In the genomic region with DNA sequence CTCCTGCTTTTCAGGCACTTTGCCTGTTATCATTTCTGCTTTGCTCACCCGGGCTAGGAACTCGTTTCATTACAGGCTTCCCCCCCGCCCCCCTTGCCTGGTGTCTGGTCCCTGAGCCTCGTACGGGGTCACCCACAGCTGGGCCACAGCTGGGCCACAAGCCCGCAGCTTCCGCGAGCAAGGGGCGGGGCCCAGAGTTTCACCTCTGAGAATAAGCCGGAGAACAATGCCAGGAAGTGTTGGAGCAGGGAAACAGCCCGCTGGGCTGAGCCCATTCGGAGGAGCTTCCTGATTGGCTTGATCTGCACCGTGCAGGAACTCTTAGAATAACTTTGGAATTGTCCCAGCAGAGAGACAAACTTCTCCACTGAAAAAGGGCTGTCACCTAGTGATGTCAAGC, we compare ENCODE assay signal across 8 mouse cellular contexts. TPM values are rescaled to one million over a fixed set of nuclear protein-coding genes. Genes with fewer than 3 reads are reported as not detected.
DNase-seq lines count a peak whose midpoint lies in the region; ATAC-seq lines count a peak whose summit lies in the region.

No protein-coding gene starts in this region.

- no peaks in the 10 kb centered on the region for H3K9me3 ChIP-seq in liver, embryonic 13.5 days (replicated peaks)
- no peaks in the 10 kb centered on the region for H3K9me3 ChIP-seq in neural tube, embryonic 11.5 days (ENCODE audit: control insufficient read depth, low read length)

- ATAC-seq in liver, embryonic 13.5 days (ENCODE audit: low read depth), result no peak
- ATAC-seq in neural tube, embryonic 11.5 days (ENCODE audit: insufficient read depth, low FRiP score, low TSS enrichment), result 0 out of 2 replicates have a peak, but pooled peaks have one; percentile 10

- no peak overlapping the region for H3K27ac ChIP-seq in liver, embryonic 13.5 days
- H3K27ac ChIP-seq in neural tube, embryonic 11.5 days (ENCODE audit: low read depth, low read length), result no peak overlapping the region

- 0 out of 2 replicates have a peak, but pooled peaks cover 6% of the 10 kb centered on the region for H3K4me1 ChIP-seq in liver, embryonic 13.5 days (replicated peaks)
- no peaks in the 10 kb centered on the region for H3K4me1 ChIP-seq in neural tube, embryonic 11.5 days (ENCODE audit: control insufficient read depth, insufficient read depth, low read length)

- no peaks in the 10 kb centered on the region for H3K36me3 ChIP-seq in liver, embryonic 13.5 days
- H3K36me3 ChIP-seq in neural tube, embryonic 11.5 days (ENCODE audit: control insufficient read depth, insufficient read depth, low read length), result no peaks in the 10 kb centered on the region

- H3K4me3 ChIP-seq in liver, embryonic 13.5 days (replicated peaks), result 0 out of 2 replicates have a peak overlapping the region, but pooled peaks have one; percentile 6
- H3K4me3 ChIP-seq in neural tube, embryonic 11.5 days (ENCODE audit: low read depth, low read length), result no peak overlapping the region

- no peaks in the 10 kb centered on the region for H3K27me3 ChIP-seq in liver, embryonic 13.5 days
- H3K27me3 ChIP-seq in neural tube, embryonic 11.5 days (ENCODE audit: control insufficient read depth, insufficient read depth, low read length), result no peaks in the 10 kb centered on the region

- H3K9ac ChIP-seq in liver, embryonic 13.5 days, result no peak overlapping the region
- H3K9ac ChIP-seq in neural tube, embryonic 11.5 days (ENCODE audit: low read length), result 0 out of 2 replicates have a peak overlapping the region, but pooled peaks have one; percentile 26

- peak; percentile 22 for DNase-seq in urinary bladder, postnatal 25 days (ENCODE audit: low spot score)
- DNase-seq in urinary bladder, postnatal 10 days (ENCODE audit: low spot score), result no peak
- peak; percentile 79 for DNase-seq in gastrocnemius, postnatal 25 days
- peak; percentile 19 for DNase-seq in induced T-regulatory cell, adult 2 months (ENCODE audit: low read depth)
- no peak for DNase-seq in liver, embryonic 13.5 days
- DNase-seq in neural tube, embryonic 11.5 days (ENCODE audit: low spot score), result peak; percentile 50
- DNase-seq in thymus, postnatal 36 days, result peak; percentile 57 to 76
- no peak for DNase-seq in right cerebral cortex, postnatal 14 days

- peak overlapping the region; percentile 45 for H3K4me2 ChIP-seq in liver, embryonic 13.5 days
- H3K4me2 ChIP-seq in neural tube, embryonic 11.5 days (ENCODE audit: low read depth), result peak overlapping the region; percentile 34

- WGBS in liver, embryonic 13.5 days (ENCODE audit: insufficient replicate concordance), result 3% methylated on average over 13 of the region's 13 CpGs
- 3% methylated on average over 13 of the region's 13 CpGs for WGBS in neural tube, embryonic 11.5 days

RNA-seq across cellular contexts. Expression of gene Akap2, which starts 42.1 kb away (rescaled TPM):
- 10 to 100 TPM; 34.3 to 35.9 TPM for total RNA-seq in gastrocnemius, postnatal 25 days (2021)
- polyA plus RNA-seq in liver, embryonic 13.5 days (2015; fragmentation: Nextera tagmentation; extraction: Ambion mirVana), result 1.1 and 1.5 TPM in 2 replicates
- 29.7 TPM in 2 replicates for polyA plus RNA-seq in neural tube, embryonic 11.5 days (2014; fragmentation: Nextera tagmentation; extraction: Ambion mirVana)

Comparison
In these comparisons a context has a peak if more than half of its experiments do, and no peak if none do; other contexts are left out.
1. DNase-seq: peak in urinary bladder, postnatal 25 days (single experiment), gastrocnemius, postnatal 25 days (single experiment), induced T-regulatory cell, adult 2 months (single experiment), neural tube, embryonic 11.5 days (single experiment) and thymus, postnatal 36 days (2 of 2); none in urinary bladder, postnatal 10 days (single experiment), liver, embryonic 13.5 days (single experiment) and right cerebral cortex, postnatal 14 days (single experiment).
2. RNA of gene Akap2, which starts 42.1 kb away (polyA plus RNA-seq): 29.7 TPM in neural tube, embryonic 11.5 days; 1.1 to 1.5 TPM in liver, embryonic 13.5 days; every median in the first group is over 10 times any median in the second.